Mouse (Mus musculus) bone marrow macrophage, adult 2 months (primary cell): Measurements from ENCODE around the gene Cpn1.

ENCODE experiments used
- CTCF ChIP-seq: IDR thresholded peaks from 2 replicates; pipeline ENCODE4 v1.5.1; 2012; ENCODE audit warnings: low read depth, mild to moderate bottlenecking, low read length, moderate library complexity
- POLR2A ChIP-seq: IDR thresholded peaks from 2 replicates; pipeline ENCODE4 v1.6.1; 2012; ENCODE audit warnings: mild to moderate bottlenecking, low read depth, low read length, borderline replicate concordance

DNA sequence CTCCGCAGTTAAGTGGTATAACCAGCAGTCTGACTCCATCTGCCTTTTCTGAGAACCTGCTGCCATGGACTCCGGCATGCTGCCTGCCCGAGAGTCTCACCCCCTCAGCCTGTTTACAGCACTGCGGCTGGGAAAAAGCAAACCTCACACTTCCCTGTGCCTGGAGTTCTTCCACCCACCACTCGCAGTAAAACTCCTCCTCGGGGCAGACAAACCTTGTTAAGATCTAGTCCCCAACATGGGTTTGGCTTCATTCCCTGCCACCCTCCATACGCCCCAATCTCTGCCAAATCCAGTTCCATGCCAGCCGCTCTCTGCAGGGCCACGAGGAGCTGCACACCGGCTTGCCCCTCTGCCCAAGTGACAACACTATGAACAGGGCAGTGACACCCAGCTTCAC is 59.3 kb downstream of the Cpn1 start:
- TF ChIP-seq POLR2A (no peak), CTCF (no peak)
